Mouse (Mus musculus): ENCODE results near the gene Rasgef1b.

DNA sequence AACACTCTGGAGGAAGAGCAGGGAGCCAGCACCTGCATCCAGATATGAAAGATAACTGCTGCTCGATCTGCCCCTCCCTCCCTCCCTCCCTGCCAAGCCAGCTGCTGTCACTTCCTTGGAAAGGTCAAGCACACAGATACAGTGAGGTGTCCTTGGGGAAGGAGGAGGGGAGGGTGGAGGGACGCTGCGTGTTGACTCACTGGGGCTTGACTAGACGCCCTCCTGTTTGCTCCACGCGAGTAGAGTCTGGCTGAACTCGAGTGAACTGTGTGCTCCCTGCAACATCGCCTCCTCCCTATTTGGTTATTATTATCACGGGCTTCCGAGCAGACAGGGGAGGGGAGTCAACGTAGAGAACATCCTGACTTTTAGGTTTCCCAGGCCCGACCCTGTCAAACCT is 348.7 kb downstream of the Rasgef1b start:
- TF ChIP-seq POLR2A (IDR thresholded peaks at IDR 0.05; ENCODE audit: extremely low read depth, insufficient read depth, low read length) (no peak), CTCF (IDR thresholded peaks at IDR 0.05; ENCODE audit: low read depth, low read length) (no peak)

Data from liver, adult 2 months (tissue).